Mouse (Mus musculus): Measurements from ENCODE around the gene Ift140. TPM values are rescaled to one million over a fixed set of nuclear protein-coding genes. Genes with fewer than 3 reads are reported as not detected.

Gene Ift140
- polyA plus RNA-seq, 1 experiment from 2014 or later = 10.6 TPM

- WGBS = 82% methylated on average over 7 of the region's 7 CpGs
- H3K4me3 ChIP-seq (ENCODE audit: control insufficient read depth in 1 of 2, insufficient read depth in 1 of 2, low read depth in 1 of 2, low read length in 2 of 2) = no peak overlapping the region
- H3K4me1 ChIP-seq (ENCODE audit: control insufficient read depth in 2 of 2, insufficient read depth in 2 of 2, low read length in 2 of 2) = peaks cover 28 to 32% of the 10 kb centered on the region in 2 experiments
- H3K27ac ChIP-seq (replicated peaks in 1 of 2; ENCODE audit: control insufficient read depth in 1 of 2, insufficient read depth in 1 of 2, low read depth in 2 of 2, low read length in 2 of 2) = no peak overlapping the region
- no peaks in the 10 kb centered on the region for H3K9me3 ChIP-seq (ENCODE audit: control insufficient read depth, low read length)
- H3K9ac ChIP-seq (ENCODE audit: low read length) = no peak overlapping the region
- no peak for ATAC-seq (ENCODE audit: insufficient number of reproducible peaks, insufficient read depth, low FRiP score, low read depth)
- H3K36me3 ChIP-seq (ENCODE audit: control insufficient read depth, insufficient read depth, low read length) = 0 out of 2 replicates have a peak, but pooled peaks cover 13% of the 10 kb centered on the region
- no peaks in the 10 kb centered on the region for H3K27me3 ChIP-seq (ENCODE audit: control insufficient read depth, insufficient read depth, low read length)
- no peak overlapping the region for H3K4me2 ChIP-seq (ENCODE audit: low read length)
Observed at GRCm38 (mm10) chr17:25086724-25087123, 70.8 kb downstream of the Ift140 start.

DNA sequence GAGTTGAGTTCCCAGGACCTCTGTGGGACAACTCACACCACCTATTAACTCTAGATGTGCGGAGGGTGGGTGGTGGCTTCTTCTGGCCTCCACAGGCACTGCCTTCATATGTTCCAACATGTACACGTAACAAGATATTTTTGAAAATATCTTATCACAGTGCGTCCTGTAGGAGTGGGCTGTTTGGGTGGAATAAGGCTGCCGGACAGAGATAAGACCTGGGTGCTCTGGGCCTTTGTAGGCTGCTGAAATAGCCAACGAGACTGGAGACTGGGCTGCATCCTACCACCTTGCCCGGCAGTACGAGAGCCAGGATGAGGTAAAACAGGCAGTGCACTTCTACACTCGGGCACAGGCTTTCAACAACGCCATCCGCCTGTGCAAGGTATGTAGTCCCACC lies 73.3 kb downstream of the Ift140 start:
- Histone ChIP-seq H3K4me2 (ENCODE audit: low read length) (no peak overlapping the region), H3K4me3 (ENCODE audit: control insufficient read depth in 1 of 2, insufficient read depth in 1 of 2, low read depth in 1 of 2, low read length in 2 of 2) (no peak overlapping the region), H3K27me3 (ENCODE audit: control insufficient read depth, insufficient read depth, low read length) (no peaks in the 10 kb centered on the region), H3K4me1 (ENCODE audit: control insufficient read depth in 2 of 2, insufficient read depth in 2 of 2, low read length in 2 of 2) (peaks cover 8% of the 10 kb centered on the region in 2 experiments; a peak in 3 of 4 replicates), H3K9ac (ENCODE audit: low read length) (no peak overlapping the region), H3K27ac (replicated peaks in 1 of 2; ENCODE audit: control insufficient read depth in 1 of 2, insufficient read depth in 1 of 2, low read depth in 2 of 2, low read length in 2 of 2) (no peak overlapping the region), H3K9me3 (ENCODE audit: control insufficient read depth, low read length) (no peaks in the 10 kb centered on the region), H3K36me3 (ENCODE audit: control insufficient read depth, insufficient read depth, low read length) (peaks cover 25% of the 10 kb centered on the region)
- WGBS = 61% methylated on average over 10 of the region's 10 CpGs
- ATAC-seq (ENCODE audit: insufficient number of reproducible peaks, insufficient read depth, low FRiP score, low read depth) = no peak

- no peak for ATAC-seq (ENCODE audit: insufficient number of reproducible peaks, insufficient read depth, low FRiP score, low read depth)
- no peak overlapping the region for H3K9ac ChIP-seq (ENCODE audit: low read length)
- H3K27me3 ChIP-seq (ENCODE audit: control insufficient read depth, insufficient read depth, low read length) = no peaks in the 10 kb centered on the region
- no peak overlapping the region for H3K27ac ChIP-seq (replicated peaks in 1 of 2; ENCODE audit: control insufficient read depth in 1 of 2, insufficient read depth in 1 of 2, low read depth in 2 of 2, low read length in 2 of 2)
- H3K4me3 ChIP-seq (ENCODE audit: control insufficient read depth in 1 of 2, insufficient read depth in 1 of 2, low read depth in 1 of 2, low read length in 2 of 2) = no peak overlapping the region
- H3K4me1 ChIP-seq (ENCODE audit: control insufficient read depth in 2 of 2, insufficient read depth in 2 of 2, low read length in 2 of 2) = peaks cover 0 to 2% of the 10 kb centered on the region in 2 experiments; a peak in 1 of 4 replicates
- no peaks in the 10 kb centered on the region for H3K9me3 ChIP-seq (ENCODE audit: control insufficient read depth, low read length)
- peaks cover 35% of the 10 kb centered on the region for H3K36me3 ChIP-seq (ENCODE audit: control insufficient read depth, insufficient read depth, low read length)
- WGBS = 91% methylated on average over 10 of the region's 10 CpGs
- H3K4me2 ChIP-seq (ENCODE audit: low read length) = no peak overlapping the region
Observed at GRCm38 (mm10) chr17:25090450-25090849, 74.6 kb downstream of the Ift140 start.

- no peaks in the 10 kb centered on the region for H3K9me3 ChIP-seq (ENCODE audit: control insufficient read depth, low read length)
- no peaks in the 10 kb centered on the region for H3K27me3 ChIP-seq (ENCODE audit: control insufficient read depth, insufficient read depth, low read length)
- no peaks in the 10 kb centered on the region for H3K4me1 ChIP-seq (ENCODE audit: control insufficient read depth in 2 of 2, insufficient read depth in 2 of 2, low read length in 2 of 2)
- peaks cover 58% of the 10 kb centered on the region for H3K36me3 ChIP-seq (ENCODE audit: control insufficient read depth, insufficient read depth, low read length)
- H3K27ac ChIP-seq (replicated peaks in 1 of 2; ENCODE audit: control insufficient read depth in 1 of 2, insufficient read depth in 1 of 2, low read depth in 2 of 2, low read length in 2 of 2) = no peak overlapping the region
- no peak overlapping the region for H3K4me3 ChIP-seq (ENCODE audit: control insufficient read depth in 1 of 2, insufficient read depth in 1 of 2, low read depth in 1 of 2, low read length in 2 of 2)
- 80% methylated on average over 2 of the region's 2 CpGs for WGBS
- no peak overlapping the region for H3K4me2 ChIP-seq (ENCODE audit: low read length)
- H3K9ac ChIP-seq (ENCODE audit: low read length) = no peak overlapping the region
- no peak for ATAC-seq (ENCODE audit: insufficient number of reproducible peaks, insufficient read depth, low FRiP score, low read depth)
Observed at GRCm38 (mm10) chr17:25096221-25096620, 80.3 kb downstream of the Ift140 start.

GRCm38 (mm10) chr17:25100052-25100451 lies 84.2 kb downstream of the Ift140 start:
- Histone ChIP-seq H3K9ac (ENCODE audit: low read length) (no peak overlapping the region), H3K27ac (replicated peaks in 1 of 2; ENCODE audit: control insufficient read depth in 1 of 2, insufficient read depth in 1 of 2, low read depth in 2 of 2, low read length in 2 of 2) (no peak overlapping the region), H3K4me2 (ENCODE audit: low read length) (no peak overlapping the region), H3K27me3 (ENCODE audit: control insufficient read depth, insufficient read depth, low read length) (no peaks in the 10 kb centered on the region), H3K36me3 (ENCODE audit: control insufficient read depth, insufficient read depth, low read length) (peaks cover 78% of the 10 kb centered on the region), H3K4me1 (ENCODE audit: control insufficient read depth in 2 of 2, insufficient read depth in 2 of 2, low read length in 2 of 2) (no peaks in the 10 kb centered on the region), H3K9me3 (ENCODE audit: control insufficient read depth, low read length) (no peaks in the 10 kb centered on the region), H3K4me3 (ENCODE audit: control insufficient read depth in 1 of 2, insufficient read depth in 1 of 2, low read depth in 1 of 2, low read length in 2 of 2) (no peak overlapping the region)
- 87% methylated on average over 6 of the region's 6 CpGs for WGBS
- no peak for ATAC-seq (ENCODE audit: insufficient number of reproducible peaks, insufficient read depth, low FRiP score, low read depth)

- peaks cover 85% of the 10 kb centered on the region for H3K36me3 ChIP-seq (ENCODE audit: control insufficient read depth, insufficient read depth, low read length)
- no peaks in the 10 kb centered on the region for H3K9me3 ChIP-seq (ENCODE audit: control insufficient read depth, low read length)
- no peak overlapping the region for H3K4me2 ChIP-seq (ENCODE audit: low read length)
- no peak overlapping the region for H3K9ac ChIP-seq (ENCODE audit: low read length)
- no peak overlapping the region for H3K27ac ChIP-seq (replicated peaks in 1 of 2; ENCODE audit: control insufficient read depth in 1 of 2, insufficient read depth in 1 of 2, low read depth in 2 of 2, low read length in 2 of 2)
- H3K27me3 ChIP-seq (ENCODE audit: control insufficient read depth, insufficient read depth, low read length) = no peaks in the 10 kb centered on the region
- no peak for ATAC-seq (ENCODE audit: insufficient number of reproducible peaks, insufficient read depth, low FRiP score, low read depth)
- no peaks in the 10 kb centered on the region for H3K4me1 ChIP-seq (ENCODE audit: control insufficient read depth in 2 of 2, insufficient read depth in 2 of 2, low read length in 2 of 2)
- WGBS = 93% methylated on average over 11 of the region's 11 CpGs
- H3K4me3 ChIP-seq (ENCODE audit: control insufficient read depth in 1 of 2, insufficient read depth in 1 of 2, low read depth in 1 of 2, low read length in 2 of 2) = no peak overlapping the region
Observed at GRCm38 (mm10) chr17:25101338-25101737, 85.5 kb downstream of the Ift140 start.

DNA sequence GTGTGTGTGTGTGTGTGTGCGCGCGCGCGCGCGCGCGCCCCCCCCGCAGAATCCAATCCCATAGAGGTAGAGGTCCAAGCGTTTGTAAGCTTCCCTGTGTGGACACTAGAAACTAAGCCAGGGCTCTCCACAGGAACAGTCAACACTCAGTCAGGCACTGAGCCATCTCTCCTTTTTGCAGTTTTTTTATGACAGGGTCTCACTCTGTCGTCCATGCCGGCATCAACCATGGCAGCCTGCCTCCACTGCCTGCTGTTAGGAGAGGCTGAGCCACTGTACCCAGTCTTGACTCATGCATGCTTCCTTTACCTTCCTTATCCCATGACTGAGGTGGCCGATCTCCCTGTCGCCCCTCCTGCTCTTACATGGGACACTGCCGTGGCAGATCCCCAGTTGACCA lies 91.9 kb downstream of the Ift140 start:
- ATAC-seq (ENCODE audit: insufficient number of reproducible peaks, insufficient read depth, low FRiP score, low read depth) = no peak
- Histone ChIP-seq H3K9me3 (ENCODE audit: control insufficient read depth, low read length) (no peaks in the 10 kb centered on the region), H3K4me3 (ENCODE audit: control insufficient read depth in 1 of 2, insufficient read depth in 1 of 2, low read depth in 1 of 2, low read length in 2 of 2) (no peak overlapping the region), H3K27ac (replicated peaks in 1 of 2; ENCODE audit: control insufficient read depth in 1 of 2, insufficient read depth in 1 of 2, low read depth in 2 of 2, low read length in 2 of 2) (no peak overlapping the region), H3K27me3 (ENCODE audit: control insufficient read depth, insufficient read depth, low read length) (no peaks in the 10 kb centered on the region), H3K4me2 (ENCODE audit: low read length) (no peak overlapping the region), H3K36me3 (ENCODE audit: control insufficient read depth, insufficient read depth, low read length) (peaks cover 82% of the 10 kb centered on the region), H3K4me1 (ENCODE audit: control insufficient read depth in 2 of 2, insufficient read depth in 2 of 2, low read length in 2 of 2) (peaks cover 2 to 10% of the 10 kb centered on the region in 2 experiments), H3K9ac (ENCODE audit: low read length) (no peak overlapping the region)
- whole genome bisulfite sequencing = 73% methylated on average over 9 of the region's 16 CpGs

DNA sequence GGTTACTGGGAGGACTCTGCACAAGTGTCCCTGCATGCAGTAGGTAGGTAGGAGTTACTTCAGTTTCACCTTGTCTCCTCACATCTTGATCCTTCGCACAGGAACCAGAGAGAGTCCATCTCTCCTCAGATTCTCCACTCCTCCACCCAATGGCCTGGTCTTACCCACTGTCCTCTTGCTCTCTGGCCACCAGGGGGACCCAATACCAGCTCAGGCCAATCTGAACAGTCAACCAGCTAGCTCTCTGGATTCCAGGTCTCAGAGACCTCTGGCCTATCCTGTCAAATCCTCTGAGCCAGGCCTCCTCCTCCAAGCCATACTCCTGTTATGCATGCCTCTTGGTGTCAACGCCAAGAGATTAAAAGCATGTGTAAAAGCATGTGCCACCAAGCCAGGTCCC lies 93.7 kb downstream of the Ift140 start:
- Histone ChIP-seq H3K4me2 (ENCODE audit: low read length) (no peak overlapping the region), H3K27ac (replicated peaks in 1 of 2; ENCODE audit: control insufficient read depth in 1 of 2, insufficient read depth in 1 of 2, low read depth in 2 of 2, low read length in 2 of 2) (no peak overlapping the region), H3K9me3 (ENCODE audit: control insufficient read depth, low read length) (no peaks in the 10 kb centered on the region), H3K36me3 (ENCODE audit: control insufficient read depth, insufficient read depth, low read length) (peaks cover 70% of the 10 kb centered on the region), H3K4me3 (ENCODE audit: control insufficient read depth in 1 of 2, insufficient read depth in 1 of 2, low read depth in 1 of 2, low read length in 2 of 2) (no peak overlapping the region), H3K27me3 (ENCODE audit: control insufficient read depth, insufficient read depth, low read length) (no peaks in the 10 kb centered on the region), H3K4me1 (ENCODE audit: control insufficient read depth in 2 of 2, insufficient read depth in 2 of 2, low read length in 2 of 2) (peaks cover 2 to 12% of the 10 kb centered on the region in 2 experiments), H3K9ac (ENCODE audit: low read length) (no peak overlapping the region)
- 60% methylated on average over 2 of the region's 2 CpGs for WGBS
- ATAC-seq (ENCODE audit: insufficient number of reproducible peaks, insufficient read depth, low FRiP score, low read depth) = no peak

Measured in heart, embryonic 14.5 days (tissue).